Mouse (Mus musculus): ENCODE measurements around the gene Tlr5. TPM values are rescaled to one million over a fixed set of nuclear protein-coding genes. Genes with fewer than 3 reads are reported as not detected.

The Tlr5 gene
- polyA plus RNA-seq, 1 experiment from 2014 or later = 1.2 TPM

DNA sequence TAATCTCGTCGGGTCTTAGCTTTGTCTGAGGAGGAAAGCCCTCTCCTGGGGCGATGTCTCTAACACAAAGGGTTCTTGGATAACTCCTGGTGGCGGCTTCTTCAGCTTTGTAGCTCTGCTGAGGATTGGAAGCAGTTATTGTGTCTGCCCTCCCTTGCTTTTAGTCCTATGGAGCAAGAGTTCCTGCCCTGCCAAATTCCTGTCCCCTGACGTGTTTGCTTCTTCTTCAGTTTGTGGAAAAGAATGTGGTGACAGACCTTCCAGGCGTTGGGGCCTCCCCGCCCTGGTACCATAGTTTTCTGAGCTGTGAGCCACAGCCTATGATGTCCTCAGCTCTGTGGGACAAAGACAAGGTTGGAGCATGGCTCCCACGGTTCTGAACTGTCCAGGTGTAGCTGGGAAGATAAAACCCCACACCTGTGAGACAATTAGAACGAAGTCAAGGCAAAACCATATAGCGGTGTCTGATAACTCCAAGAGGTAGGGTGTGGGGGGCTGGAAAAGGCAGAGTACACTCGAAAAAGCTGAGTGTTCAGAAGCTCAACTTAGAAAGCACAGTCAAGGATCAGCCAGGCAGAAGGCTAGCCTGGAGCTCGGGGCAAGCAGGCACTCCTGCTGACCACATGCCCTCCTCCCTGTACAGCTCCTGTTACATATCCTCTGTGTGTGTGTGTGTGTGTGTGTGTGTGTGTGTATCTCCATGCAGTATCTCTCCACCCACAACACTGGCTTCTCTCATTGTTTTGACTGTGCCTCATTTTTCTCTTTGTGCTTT, 1.8 kb downstream of the Tlr5 start:
- Histone ChIP-seq H3K27ac (no peak overlapping the region), H3K4me2 (no peak overlapping the region), H3K9ac (no peak overlapping the region), H3K4me1 (peaks cover 68% of the 10 kb centered on the region), H3K4me3 (replicated peaks) (no peak overlapping the region), H3K9me3 (replicated peaks) (no peaks in the 10 kb centered on the region), H3K36me3 (no peaks in the 10 kb centered on the region), H3K27me3 (peaks cover 5% of the 10 kb centered on the region; the same call in 1 of the 2 replicates)
- 77% methylated on average over 12 of the region's 12 CpGs for WGBS
- ATAC-seq (replicated peaks; ENCODE audit: low FRiP score) = no peak

DNA sequence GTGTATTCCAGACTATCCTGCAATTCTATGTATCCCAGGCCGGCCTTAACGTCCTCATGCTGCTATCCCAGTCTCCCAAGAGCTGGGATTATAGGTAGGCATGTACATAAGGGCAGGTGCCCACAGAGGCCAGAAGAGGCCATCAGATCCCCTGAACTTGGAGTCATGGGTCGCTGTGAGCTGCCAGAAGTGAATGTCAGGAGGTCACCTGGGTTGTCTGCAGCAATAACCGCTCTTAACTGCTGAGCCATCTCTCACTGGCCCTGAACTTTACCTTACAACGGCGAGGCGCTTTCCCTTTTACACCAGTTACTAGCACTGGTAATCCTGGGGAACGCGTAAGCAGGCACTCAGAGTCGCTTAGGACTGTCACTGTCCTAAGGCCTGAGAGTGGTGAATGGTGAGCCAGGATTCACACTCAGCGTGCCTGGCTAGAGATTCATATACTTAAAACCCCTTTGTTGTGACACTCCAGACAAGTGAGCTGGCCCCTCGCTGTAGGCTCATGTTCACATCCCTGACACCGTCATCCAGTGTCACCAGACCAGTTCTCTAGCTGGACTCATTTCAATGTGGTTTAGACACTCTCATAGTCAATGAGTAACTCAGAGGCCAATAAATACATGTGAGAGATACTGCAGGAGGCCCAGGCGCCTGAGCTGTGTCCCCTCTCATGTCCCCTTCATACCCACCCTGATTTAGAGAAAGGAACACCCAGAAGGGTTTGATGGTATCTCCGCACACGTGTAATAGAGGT, 2.6 kb downstream of the Tlr5 start:
- H3K4me2 ChIP-seq = 0 out of 2 replicates have a peak overlapping the region, but pooled peaks have one; percentile 17
- peaks cover 5% of the 10 kb centered on the region; the same call in 1 of the 2 replicates for H3K27me3 ChIP-seq
- peak overlapping the region; percentile 41; the same call in 1 of the 2 replicates for H3K27ac ChIP-seq
- 78% methylated on average over 16 of the region's 16 CpGs for WGBS
- H3K4me1 ChIP-seq = peaks cover 68% of the 10 kb centered on the region
- H3K4me3 ChIP-seq (replicated peaks) = no peak overlapping the region
- H3K9ac ChIP-seq = no peak overlapping the region
- H3K9me3 ChIP-seq (replicated peaks) = no peaks in the 10 kb centered on the region
- no peak for ATAC-seq (replicated peaks; ENCODE audit: low FRiP score)
- H3K36me3 ChIP-seq = no peaks in the 10 kb centered on the region

DNA sequence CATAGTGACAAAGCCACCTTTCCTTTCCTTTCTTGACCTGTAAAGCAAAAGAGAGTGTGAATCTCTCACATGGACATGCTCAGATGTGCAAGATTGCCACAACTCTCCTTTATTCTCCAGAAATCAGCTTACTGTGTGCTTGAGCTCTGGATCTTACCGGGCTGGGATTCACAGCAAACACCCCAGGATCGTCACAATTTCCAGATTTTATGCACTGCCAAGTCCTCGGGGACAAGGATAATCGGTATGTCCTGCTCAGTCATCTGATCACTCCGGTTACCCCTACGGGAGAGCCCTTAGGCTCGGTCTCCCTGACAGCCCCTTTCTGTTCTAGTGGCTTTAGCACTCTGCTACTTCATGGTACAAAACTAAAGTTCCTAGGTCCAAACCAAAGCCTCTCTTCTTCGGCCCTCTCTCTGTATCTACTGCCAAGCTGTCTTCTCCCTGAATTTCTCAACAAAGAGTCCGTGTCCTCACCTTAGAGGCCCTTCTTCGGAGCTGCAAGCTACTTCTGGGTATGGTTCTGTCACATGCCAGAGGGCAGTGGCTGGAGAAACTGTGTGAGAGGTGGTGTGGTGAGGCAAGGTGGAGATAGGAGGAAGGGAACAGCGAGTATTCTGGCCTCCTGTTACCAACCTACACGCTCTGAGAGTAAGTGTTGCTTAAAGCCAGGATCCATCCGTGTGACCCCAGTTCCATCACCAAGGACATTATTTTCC, 3.4 kb downstream of the Tlr5 start:
- 73% methylated on average over 13 of the region's 13 CpGs for WGBS
- Histone ChIP-seq H3K27ac (peak overlapping the region; percentile 41; the same call in 1 of the 2 replicates), H3K9ac (no peak overlapping the region), H3K4me3 (replicated peaks) (no peak overlapping the region), H3K36me3 (no peaks in the 10 kb centered on the region), H3K4me2 (0 out of 2 replicates have a peak overlapping the region, but pooled peaks have one; percentile 17), H3K9me3 (replicated peaks) (no peaks in the 10 kb centered on the region), H3K27me3 (peaks cover 5% of the 10 kb centered on the region; the same call in 1 of the 2 replicates), H3K4me1 (peaks cover 67% of the 10 kb centered on the region)
- no peak for ATAC-seq (replicated peaks; ENCODE audit: low FRiP score)

DNA sequence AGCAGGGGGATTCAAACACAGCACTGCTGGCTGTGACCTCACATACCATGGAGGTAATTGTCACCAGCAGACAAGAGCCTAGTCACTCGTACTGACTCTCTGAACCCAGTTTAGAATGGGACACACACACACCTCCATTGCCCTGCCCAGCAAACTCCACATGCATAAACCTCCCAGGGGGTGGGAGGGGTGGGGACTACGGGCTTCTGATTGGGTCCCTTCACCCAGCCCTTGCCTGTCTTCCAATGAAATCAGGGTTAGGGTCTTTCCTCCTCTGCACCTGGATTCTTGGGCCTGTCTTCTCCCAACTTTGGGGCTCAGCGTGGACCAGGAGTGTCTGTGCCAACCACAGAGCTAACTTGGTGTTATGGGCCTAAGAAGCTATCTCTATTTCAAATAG, 4.2 kb downstream of the Tlr5 start:
- Histone ChIP-seq H3K4me1 (peaks cover 59% of the 10 kb centered on the region), H3K4me3 (replicated peaks) (peak overlapping the region; percentile 48; the same call in 1 of the 2 replicates)

DNA sequence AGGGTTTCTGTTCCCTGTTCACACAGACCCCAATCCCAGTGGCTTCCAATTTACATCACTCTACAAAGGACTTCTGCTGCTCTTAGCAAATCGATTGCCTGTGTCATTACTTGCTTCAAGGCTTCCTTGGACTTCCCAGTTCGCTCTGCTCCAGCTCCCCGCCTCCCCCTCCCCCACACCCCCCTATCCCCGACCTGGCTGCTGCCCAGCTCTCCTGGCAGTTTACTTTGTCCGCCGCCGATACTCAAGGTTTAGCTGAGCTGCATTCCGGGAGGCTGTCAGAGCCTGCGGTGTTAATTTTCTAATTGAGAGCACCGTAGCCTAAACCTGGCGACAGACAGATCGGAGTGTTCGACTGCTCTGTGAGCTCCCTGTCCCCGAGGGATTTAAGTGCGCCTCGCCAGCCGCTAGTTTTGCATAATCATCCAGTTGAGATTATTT, 4.7 kb downstream of the Tlr5 start:
- no peaks in the 10 kb centered on the region for H3K36me3 ChIP-seq
- H3K4me3 ChIP-seq (replicated peaks) = peak overlapping the region; percentile 48
- peak overlapping the region; percentile 68 for H3K27ac ChIP-seq
- peaks cover 55% of the 10 kb centered on the region for H3K4me1 ChIP-seq
- peak; percentile 33 for ATAC-seq (replicated peaks; ENCODE audit: low FRiP score)
- under 1% methylated on average over 17 of the region's 17 CpGs for WGBS
- no peaks in the 10 kb centered on the region for H3K9me3 ChIP-seq (replicated peaks)
- peak overlapping the region; percentile 80 for H3K4me2 ChIP-seq
- peaks cover 5% of the 10 kb centered on the region; the same call in 1 of the 2 replicates for H3K27me3 ChIP-seq
- H3K9ac ChIP-seq = peak overlapping the region; percentile 41

More for the DNA sequence above, 4.2 kb downstream of the Tlr5 start:
- Histone ChIP-seq H3K36me3 (no peaks in the 10 kb centered on the region), H3K9me3 (replicated peaks) (no peaks in the 10 kb centered on the region), H3K4me2 (peak overlapping the region; percentile 80), H3K27ac (peak overlapping the region; percentile 68; the same call in 1 of the 2 replicates), H3K27me3 (peaks cover 5% of the 10 kb centered on the region; the same call in 1 of the 2 replicates), H3K9ac (no peak overlapping the region)
- 49% methylated on average over 3 of the region's 3 CpGs for WGBS
- ATAC-seq (replicated peaks; ENCODE audit: low FRiP score) = no peak

DNA sequence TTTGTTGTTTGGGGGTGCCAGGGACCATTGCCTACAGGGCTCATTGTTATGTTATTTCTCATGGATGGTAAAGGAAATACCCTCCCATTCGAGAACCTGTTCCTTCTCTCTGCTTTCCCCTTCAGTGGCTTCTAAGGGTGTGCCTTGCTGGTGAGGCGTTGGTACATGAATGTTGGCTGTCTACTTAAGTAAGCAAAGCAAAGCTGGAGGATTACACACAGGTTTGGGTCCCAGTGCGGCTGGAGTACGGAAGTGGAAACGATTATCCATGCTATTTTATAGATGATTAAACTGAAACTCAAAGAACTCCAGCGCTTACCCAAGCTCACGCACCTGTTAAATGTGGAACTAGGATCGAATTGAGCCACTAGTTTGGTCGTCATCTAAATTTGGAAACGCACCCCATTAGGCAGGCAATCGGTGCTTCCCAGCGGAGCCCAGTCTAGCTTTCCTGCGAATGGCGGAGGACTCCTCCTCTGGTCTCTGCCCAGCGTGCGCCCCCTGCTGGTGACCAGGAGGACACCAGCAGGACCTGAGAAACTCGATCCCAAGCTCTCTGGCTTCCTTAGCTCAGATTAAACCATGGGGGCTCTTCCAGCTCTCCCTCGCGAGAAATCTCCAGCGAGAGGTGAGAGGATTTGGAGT, 5.3 kb downstream of the Tlr5 start:
- peak; percentile 75 for ATAC-seq (replicated peaks; ENCODE audit: low FRiP score)
- H3K27ac ChIP-seq = peak overlapping the region; percentile 68
- peaks cover 49% of the 10 kb centered on the region for H3K4me1 ChIP-seq
- peak overlapping the region; percentile 41 for H3K9ac ChIP-seq
- under 1% methylated on average over 20 of the region's 20 CpGs for WGBS
- H3K9me3 ChIP-seq (replicated peaks) = no peaks in the 10 kb centered on the region
- H3K27me3 ChIP-seq = peaks cover 5% of the 10 kb centered on the region; the same call in 1 of the 2 replicates
- no peaks in the 10 kb centered on the region for H3K36me3 ChIP-seq
- H3K4me2 ChIP-seq = peak overlapping the region; percentile 80
- peak overlapping the region; percentile 48 for H3K4me3 ChIP-seq (replicated peaks)

DNA sequence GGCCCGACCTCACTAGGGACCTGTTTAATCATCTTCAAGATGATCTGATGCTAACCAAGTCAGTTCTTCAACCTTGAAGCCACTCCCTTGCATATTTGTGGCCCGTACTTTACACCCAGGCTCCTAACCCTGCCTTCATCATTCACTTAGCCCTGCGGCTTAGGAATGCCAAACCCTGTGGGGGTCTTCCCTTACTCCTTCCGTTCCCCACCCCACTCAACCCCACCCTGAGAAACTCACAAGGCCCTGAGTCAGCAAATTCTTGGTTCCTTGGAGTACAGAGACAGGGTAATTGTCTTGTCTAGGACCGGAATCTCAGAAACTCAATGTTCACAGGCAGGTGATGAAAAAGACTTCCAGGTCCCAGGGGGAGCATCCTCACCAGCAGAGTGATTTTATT, 6.5 kb downstream of the Tlr5 start:
- no peaks in the 10 kb centered on the region for H3K36me3 ChIP-seq
- no peak overlapping the region for H3K27ac ChIP-seq
- no peak for ATAC-seq (replicated peaks; ENCODE audit: low FRiP score)
- no peaks in the 10 kb centered on the region for H3K9me3 ChIP-seq (replicated peaks)
- peaks cover 43% of the 10 kb centered on the region for H3K4me1 ChIP-seq
- 75% methylated on average over 5 of the region's 5 CpGs for WGBS
- peaks cover under 1% of the 10 kb centered on the region; the same call in 1 of the 2 replicates for H3K27me3 ChIP-seq
- H3K9ac ChIP-seq = no peak overlapping the region
- H3K4me3 ChIP-seq (replicated peaks) = no peak overlapping the region
- no peak overlapping the region for H3K4me2 ChIP-seq

DNA sequence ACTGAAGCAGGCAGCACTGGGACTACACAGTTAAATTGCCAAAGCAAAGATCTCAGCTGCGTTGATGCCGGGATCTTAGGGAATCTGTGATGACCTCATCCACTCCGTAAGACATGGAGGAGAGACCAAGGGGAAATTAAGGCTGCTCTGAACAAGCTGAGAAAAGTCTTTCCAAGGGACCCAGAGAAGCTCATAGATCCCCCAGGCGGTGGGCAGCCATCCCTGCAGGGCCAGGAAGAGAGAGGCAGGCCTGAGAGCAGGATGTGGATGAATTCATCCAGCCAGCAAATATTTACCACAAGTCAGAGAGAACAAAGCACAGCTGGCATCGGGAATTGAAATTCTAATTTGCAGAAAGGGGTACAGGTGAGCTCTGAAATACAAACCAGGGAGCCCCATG, 8.7 kb downstream of the Tlr5 start:
- Histone ChIP-seq H3K27ac (no peak overlapping the region), H3K4me3 (replicated peaks) (no peak overlapping the region), H3K9me3 (replicated peaks) (no peaks in the 10 kb centered on the region), H3K27me3 (no peaks in the 10 kb centered on the region), H3K9ac (no peak overlapping the region), H3K4me1 (peaks cover 21% of the 10 kb centered on the region), H3K36me3 (no peaks in the 10 kb centered on the region), H3K4me2 (no peak overlapping the region)
- 53% methylated on average over 5 of the region's 5 CpGs for WGBS
- no peak for ATAC-seq (replicated peaks; ENCODE audit: low FRiP score)

DNA sequence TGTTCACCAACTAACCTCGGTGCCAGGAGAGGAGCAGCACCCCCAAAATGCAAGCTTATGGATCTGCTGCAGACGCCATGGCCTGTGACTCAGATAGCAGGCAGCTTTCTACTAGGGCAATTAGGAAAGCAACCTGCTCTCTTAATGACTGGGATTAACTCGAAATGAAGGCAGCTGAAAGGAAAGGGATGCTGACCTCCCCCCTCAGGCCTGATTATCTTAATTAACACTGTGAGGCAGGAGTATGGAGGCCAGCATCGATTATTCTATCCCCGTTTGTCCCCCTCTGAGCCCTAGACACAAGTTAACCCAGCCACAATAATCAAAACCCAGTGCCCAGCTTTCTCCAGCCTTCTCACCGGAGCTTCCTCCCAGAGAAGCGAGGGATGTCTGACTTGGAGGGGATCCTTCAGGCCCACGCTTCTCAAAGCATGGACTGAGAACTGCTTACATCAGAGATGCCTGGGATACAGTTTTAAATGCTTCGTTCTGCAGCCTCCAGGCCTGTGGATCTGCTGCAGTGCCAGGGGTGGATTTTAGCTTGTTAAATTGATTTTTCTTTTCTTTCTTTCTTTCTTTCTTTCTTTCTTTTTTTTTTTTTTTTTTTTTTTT, 10.4 kb downstream of the Tlr5 start:
- no peak for ATAC-seq (replicated peaks; ENCODE audit: low FRiP score)
- Histone ChIP-seq H3K36me3 (no peaks in the 10 kb centered on the region), H3K4me2 (no peak overlapping the region), H3K9me3 (replicated peaks) (no peaks in the 10 kb centered on the region), H3K9ac (no peak overlapping the region), H3K4me1 (peaks cover 5% of the 10 kb centered on the region), H3K27ac (no peak overlapping the region), H3K27me3 (no peaks in the 10 kb centered on the region), H3K4me3 (replicated peaks) (no peak overlapping the region)
- WGBS = 69% methylated on average over 9 of the region's 9 CpGs

DNA sequence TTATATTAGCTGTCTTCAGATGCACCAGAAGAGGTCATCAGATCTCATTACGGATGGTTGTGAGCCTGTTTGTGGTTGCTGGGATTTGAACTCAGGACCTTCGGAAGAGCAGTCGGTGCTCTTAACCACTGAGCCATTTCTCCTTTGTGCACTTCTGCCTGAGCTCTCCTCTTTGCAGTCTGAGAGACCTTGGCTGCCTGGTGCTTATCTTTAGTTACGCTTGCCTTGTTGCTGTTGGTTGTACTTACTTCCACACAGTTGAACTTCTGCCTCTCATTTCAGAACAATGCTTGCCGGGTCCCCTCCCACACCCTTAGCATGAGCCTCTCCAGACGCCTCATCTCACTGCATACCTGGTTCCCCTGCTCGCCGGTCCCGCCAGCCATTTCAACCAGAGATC, 14.1 kb downstream of the Tlr5 start:
- no peak for ATAC-seq (replicated peaks; ENCODE audit: low FRiP score)
- 85% methylated on average over 9 of the region's 9 CpGs for WGBS

DNA sequence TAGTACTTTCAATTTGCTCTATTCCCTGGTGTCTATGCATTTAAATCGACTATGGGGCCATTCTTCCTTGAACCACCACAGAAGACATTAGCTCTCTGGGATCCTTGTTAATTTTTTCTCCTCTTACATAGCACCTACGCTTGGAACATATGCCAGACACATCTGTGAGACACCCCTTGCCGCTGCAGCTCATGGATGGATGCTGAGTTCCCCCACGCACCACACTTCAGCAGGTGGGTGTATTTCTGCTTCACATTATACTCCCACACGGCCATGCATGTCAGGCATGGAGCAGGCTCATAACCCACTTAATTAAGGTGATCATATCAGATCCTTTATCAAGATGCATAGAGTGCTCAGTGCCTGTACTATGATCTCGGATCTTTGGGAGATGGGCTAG, 17.7 kb downstream of the Tlr5 start:
- no peak overlapping the region for H3K27ac ChIP-seq
- no peak overlapping the region for H3K9ac ChIP-seq
- 82% methylated on average over 6 of the region's 6 CpGs for WGBS
- H3K4me3 ChIP-seq (replicated peaks) = no peak overlapping the region
- no peaks in the 10 kb centered on the region for H3K27me3 ChIP-seq
- H3K9me3 ChIP-seq (replicated peaks) = no peaks in the 10 kb centered on the region
- no peak for ATAC-seq (replicated peaks; ENCODE audit: low FRiP score)
- peaks cover 3% of the 10 kb centered on the region; the same call in 1 of the 2 replicates for H3K4me1 ChIP-seq
- H3K36me3 ChIP-seq = no peaks in the 10 kb centered on the region
- no peak overlapping the region for H3K4me2 ChIP-seq

More for the DNA sequence above, 14.1 kb downstream of the Tlr5 start:
- H3K4me1 ChIP-seq = peaks cover 3% of the 10 kb centered on the region; the same call in 1 of the 2 replicates
- H3K9me3 ChIP-seq (replicated peaks) = no peaks in the 10 kb centered on the region
- H3K9ac ChIP-seq = no peak overlapping the region
- no peak overlapping the region for H3K27ac ChIP-seq
- H3K4me3 ChIP-seq (replicated peaks) = no peak overlapping the region
- H3K4me2 ChIP-seq = no peak overlapping the region
- H3K27me3 ChIP-seq = no peaks in the 10 kb centered on the region
- H3K36me3 ChIP-seq = no peaks in the 10 kb centered on the region
